Mouse (Mus musculus) adrenal gland, postnatal 14 days (tissue): ENCODE results near the gene Gm21987. TPM values are rescaled to one million over a fixed set of nuclear protein-coding genes. Genes with fewer than 3 reads are reported as not detected.

ENCODE experiments used
- DNase-seq: peaks from one replicate; pipeline ENCODE4 v3.0.0; 2021; ENCODE audit warnings: mixed read lengths
- total RNA-seq: library from RNA; stranded (reverse); gene quantifications from 2 replicates; pipeline ENCODE4 v1.2.3, GENCODE M21; 2021

Gene Gm21987
- total RNA-seq, 1 experiment from 2014 or later, result not detected

GRCm38 (mm10) chr16:38349881-38350280 lies 3.0 kb downstream of the Gm21987 start:
- DNase-seq, result no peak

- DNase-seq, result no peak
These were observed 3.6 kb downstream of the Gm21987 start for GRCm38 (mm10) chr16:38350361-38350855.

DNA sequence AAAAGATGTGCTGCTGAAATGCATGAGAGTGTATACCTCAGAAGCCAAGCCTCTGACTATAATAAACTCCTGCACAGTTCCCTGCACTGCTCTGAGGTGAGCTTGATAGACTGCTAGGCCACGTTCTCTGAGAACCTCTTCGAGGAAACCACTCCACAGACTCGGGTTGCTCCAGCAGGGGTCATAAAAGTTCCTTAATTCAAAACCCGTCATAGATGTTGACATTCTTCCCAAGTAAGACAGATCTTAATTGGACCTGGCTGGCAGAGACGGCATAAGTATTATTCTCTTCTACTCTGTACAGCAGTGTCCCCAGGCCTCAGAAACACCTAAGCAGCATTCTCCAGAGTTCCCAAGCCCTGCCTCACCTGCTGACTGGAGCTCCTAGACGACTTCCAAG lies 4.1 kb downstream of the Gm21987 start:
- DNase-seq, result no peak

DNA sequence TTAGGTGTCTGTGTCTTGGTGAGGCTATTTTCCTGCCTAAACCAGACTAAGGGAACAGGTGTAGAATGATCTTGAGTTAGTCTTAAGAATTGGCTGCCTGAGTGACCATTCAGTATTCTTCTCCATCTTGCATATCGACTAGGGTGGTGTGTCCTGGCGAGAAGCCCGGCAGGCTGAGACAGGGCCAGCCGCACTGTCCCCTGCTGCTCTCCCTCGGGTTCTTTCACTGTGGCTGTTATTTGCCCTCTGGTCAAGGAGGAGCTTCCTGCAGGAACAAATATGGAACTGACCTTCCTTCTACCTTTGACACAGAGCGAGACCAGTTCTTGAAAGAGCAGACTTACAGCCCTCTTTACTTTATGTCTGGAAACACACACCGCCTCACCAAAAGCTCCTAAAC lies 5.2 kb downstream of the Gm21987 start:
- peak; percentile 51 for DNase-seq

DNA sequence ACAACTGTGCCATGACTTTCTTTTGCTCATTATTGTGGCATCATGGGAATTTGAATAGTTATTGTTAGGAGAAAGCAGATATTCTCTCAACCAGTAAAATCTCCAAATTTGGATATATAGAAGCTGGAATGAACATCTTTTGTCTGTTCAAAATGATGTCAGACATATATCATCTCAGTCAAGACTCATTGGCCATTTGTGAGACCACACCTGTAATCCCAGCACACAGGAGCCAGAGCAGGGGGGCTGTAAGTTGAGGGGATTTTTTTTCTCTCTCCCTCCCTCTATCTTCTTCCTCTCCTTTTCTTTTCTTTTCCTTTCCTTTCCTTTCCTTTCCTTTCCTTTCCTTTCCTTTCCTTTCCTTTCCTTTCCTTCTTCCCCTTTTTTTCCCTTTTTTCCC lies 6.0 kb downstream of the Gm21987 start:
- no peak for DNase-seq

- DNase-seq, result no peak
These were observed 6.8 kb downstream of the Gm21987 start for GRCm38 (mm10) chr16:38353642-38354041.

DNA sequence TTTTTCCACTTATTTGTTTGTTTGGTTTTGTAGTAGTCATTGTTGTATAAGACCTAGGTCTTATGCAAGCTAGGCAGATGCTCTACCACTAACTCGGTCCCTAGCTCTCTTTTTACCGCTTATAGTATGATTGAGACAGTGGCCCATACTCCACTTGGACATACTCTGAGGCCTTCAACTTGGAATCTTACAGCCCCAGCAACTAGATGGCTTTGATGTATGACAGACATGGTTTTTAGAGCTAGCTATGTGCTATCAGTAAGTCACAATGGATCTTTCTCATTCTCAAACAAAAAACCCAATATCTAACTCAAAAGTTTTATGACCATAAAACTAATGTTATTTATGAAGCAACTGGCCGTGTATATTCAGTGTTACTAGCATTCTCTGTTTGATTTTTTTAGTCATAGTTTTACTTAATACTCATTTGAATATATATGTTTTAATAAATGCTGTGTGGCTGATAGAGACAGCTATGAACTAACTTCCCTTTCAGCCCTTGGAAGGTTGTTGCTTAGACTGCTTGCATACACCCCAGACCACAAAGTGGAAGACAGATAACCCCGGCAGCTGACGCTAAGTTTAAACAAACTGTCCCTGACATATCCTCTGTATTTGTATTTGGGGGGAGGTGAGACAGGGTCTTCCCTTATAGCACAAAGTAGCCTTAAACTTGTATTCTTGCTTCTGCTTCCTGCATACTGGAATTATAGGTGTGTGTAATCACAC lies 7.5 kb downstream of the Gm21987 start:
- DNase-seq, result no peak

GRCm38 (mm10) chr16:38358256-38358812 lies 11.5 kb downstream of the Gm21987 start:
- no peak for DNase-seq

DNA sequence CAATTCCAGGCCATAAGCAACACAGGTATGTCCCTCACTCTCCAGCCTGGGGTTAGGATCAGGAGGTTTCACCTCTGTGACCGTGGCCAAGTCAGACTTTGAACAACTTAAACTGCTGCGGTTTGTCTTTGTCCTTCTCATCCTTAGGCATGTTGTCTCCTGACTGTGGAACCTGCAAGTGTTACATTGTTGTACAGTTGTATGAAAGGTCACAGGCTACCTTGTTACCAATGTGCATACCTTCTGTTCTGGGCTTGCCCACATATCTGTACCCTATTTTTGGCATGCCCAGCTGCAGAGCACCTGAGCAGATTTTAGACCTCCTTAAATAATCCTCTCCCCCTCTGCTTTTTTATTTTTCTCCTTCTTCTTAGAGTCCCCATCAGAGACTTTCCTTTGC lies 12.4 kb downstream of the Gm21987 start:
- DNase-seq, result no peak

- DNase-seq, result no peak
These were observed 13.0 kb downstream of the Gm21987 start for GRCm38 (mm10) chr16:38359857-38360256.

- no peak for DNase-seq
These were observed 13.5 kb downstream of the Gm21987 start for GRCm38 (mm10) chr16:38360317-38360716.

DNA sequence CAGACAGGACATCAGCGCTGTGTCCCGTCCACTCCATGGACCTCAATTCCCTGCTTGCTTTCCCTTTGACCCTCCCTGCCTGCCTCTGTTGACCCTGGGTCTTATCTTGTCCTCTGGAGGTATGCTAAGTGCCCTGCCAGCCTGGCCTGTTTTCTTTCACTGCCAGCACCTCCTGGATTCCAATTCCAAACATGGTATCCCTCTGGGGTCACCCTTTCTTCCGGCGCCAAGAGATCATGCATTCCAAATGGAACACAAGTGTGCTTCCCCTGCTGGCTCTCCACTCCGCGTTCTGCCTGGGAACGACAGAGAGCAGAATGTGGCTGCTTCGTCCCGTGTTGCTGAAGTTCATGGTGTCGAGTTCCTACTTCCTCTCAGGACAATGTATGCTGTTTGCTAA lies 15.1 kb downstream of the Gm21987 start, which contains the start of gene Popdc2:
Gene Popdc2, plus strand, starts transcription at position 277 of the 400 bp plus-strand sequence.
- peak; percentile 44 for DNase-seq

DNA sequence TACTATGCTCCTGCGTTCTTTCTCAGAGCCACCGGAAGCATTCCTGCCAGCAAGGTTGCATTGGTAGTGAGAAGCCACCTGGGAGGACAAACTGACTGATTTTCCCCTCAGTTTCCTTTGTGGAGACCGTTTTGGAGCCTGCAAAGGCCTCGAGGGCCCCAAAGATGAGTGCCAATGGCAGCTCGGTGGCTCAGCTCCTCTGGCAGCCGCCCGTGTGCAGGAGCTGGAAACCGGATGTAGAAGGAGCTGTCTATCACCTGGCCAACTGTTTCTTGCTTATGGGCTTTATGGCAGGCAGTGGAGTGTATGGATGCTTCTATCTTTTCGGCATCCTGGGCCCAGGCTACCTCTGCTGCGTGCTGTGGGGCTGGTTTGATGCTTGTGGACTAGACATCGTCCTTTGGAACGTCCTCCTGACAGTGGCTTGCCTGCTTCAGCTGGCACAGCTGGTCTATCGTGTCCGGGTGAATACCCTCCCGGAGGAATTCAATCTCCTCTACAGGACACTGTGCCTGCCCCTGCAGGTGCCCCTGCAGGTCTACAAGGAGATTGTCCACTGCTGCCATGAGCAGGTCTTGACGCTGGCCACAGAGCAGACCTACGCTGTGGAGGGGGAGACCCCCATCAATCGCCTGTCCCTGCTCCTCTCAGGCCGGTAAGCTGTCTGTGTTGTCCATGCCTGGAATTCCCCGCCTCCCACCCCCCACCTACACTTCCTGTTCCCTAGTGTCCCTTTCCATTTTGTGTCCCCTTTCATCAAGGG lies 15.8 kb downstream of the Gm21987 start:
- DNase-seq, result no peak

DNA sequence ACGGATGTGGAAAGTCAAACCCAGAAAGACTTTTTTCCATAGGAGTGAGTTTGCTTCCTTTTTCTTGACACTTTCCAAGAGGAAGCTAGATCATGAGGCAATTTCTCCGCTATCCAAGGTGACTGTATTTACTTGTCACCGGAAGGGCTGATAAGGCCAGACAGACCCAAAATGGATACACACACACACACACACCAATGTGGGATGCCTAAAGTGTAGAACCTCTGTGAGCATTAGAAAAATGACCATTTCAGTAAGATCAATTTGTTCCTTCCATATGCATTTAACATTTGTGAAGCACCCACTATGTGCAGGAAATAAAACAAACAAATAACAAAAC lies 16.4 kb downstream of the Gm21987 start:
- no peak for DNase-seq

GRCm38 (mm10) chr16:38363657-38364056 lies 16.8 kb downstream of the Gm21987 start:
- no peak for DNase-seq

DNA sequence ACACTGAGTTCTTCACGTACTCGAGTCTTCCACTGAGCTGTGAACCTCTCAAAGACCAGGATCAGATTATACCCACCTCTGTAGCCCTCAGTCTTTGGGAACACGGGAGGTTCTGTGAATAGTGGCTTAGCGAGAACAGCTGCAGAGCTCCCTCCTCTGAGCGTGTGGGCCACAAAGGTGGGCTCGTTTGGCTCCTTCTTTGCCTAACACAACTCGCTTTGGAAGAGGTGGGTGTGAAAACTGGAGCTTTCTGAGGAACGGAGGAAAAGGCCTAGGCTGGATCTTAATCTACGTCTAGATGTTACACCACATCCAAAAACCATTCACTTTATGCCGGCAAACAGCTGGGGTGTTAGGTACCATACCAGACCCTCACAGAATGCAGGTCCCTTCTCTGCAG lies 18.6 kb downstream of the Gm21987 start:
- no peak for DNase-seq

- no peak for DNase-seq
These were observed 19.4 kb downstream of the Gm21987 start for GRCm38 (mm10) chr16:38366231-38366630.

GRCm38 (mm10) chr16:38368336-38368735 lies 21.5 kb downstream of the Gm21987 start:
- peak; percentile 38 for DNase-seq

DNA sequence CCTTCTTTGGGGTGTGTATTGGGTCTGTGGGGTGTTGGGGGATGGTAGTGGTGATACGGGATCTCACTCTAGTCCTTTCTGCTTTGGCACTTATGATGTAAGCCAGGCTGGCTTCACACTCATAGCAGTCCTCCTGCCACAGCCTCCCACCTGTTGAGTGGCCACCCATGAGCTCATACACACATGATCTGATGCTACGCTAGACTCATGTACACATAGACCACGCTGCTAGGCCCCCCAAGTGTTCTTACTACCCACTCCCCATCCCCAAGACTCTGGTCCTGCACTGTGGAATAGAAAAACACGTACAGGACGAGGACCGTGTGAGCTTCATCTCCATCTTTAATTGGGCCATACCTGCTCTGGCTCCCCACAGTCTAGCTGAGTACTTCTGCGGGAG lies 22.2 kb downstream of the Gm21987 start:
- DNase-seq, result no peak

DNA sequence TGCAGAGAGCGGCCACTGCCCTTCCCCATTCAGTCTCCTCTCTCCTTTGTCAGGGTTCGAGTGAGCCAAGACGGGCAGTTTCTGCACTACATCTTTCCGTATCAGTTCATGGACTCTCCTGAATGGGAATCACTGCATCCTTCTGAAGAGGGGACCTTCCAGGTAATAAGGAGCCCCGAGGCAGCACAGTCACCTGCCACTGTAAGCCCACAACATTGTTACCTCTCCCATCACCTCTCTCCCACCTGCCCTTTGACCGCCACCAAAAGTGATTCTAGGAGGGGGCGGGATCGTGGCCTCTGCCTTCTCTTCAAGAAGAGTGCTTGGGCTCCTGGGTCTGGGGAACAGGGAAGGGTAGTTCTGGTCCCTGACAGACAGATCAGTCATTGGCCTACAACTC lies 22.6 kb downstream of the Gm21987 start:
- no peak for DNase-seq

DNA sequence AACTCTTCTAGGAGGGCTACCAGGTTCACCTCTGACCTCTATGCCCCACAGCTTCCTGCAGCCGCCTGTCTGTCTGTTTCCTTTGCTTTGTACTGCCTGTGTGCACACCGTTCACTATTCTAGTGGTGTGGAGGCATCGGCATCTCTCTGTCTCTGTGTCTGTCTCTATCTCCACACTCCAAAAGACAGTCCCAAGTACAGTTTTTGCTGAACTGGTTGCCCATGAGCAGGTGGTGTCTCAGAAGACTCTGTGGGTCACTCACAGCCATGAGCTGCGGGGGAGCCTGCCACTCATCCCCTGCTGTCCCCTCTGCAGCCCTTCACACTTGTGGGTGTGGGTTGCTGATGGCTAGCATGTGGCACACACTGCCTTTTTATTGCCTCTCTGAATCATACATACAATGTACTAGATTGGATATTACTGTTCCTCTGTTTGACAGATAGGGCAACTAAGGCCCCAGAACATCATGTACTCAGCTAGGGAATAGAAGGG lies 23.2 kb downstream of the Gm21987 start:
- DNase-seq, result no peak

DNA sequence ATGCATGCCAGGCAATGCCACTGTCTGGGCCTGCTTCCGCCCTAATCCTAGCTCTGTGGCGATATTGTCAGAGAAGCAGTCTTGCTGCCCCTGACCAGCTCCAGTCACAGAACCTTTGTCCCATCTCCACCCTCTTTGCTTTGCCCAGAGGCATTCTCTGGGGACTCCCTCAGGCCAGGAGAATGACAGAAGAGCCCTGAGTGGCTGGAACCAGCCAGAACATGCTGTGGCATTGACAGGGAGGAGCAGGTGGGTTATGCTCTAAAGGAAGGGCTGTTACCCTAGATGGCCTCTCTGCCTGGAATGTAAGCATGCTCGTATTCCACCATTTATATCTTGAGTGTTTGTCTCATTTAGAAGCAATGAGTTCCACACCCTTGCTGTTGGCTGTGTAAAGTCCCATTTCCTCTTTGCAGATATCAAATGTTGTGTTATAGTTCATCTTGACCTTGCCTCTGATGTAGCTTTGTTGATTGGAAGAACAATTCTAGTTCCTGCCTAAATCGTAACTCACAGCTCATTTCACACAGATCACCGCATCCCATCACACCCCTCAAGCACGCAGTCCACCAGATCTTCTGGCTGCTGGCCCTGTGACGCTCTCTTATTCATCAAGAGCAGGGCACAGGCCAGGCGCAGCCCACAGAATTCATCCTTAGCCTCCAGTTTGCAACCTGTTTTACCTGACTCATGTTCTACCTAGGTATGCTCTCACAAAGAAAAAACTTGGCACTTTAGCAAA lies 24.0 kb downstream of the Gm21987 start:
- DNase-seq, result peak; percentile 58
